Mouse (Mus musculus): ENCODE measurements around the gene Rnaseh2a. TPM values are rescaled to one million over a fixed set of nuclear protein-coding genes. Genes with fewer than 3 reads are reported as not detected.
A peak's percentile ranks its signal among the peaks of the same experiment; 100 is the strongest.

Rnaseh2a gene
- total and polyA plus RNA-seq, 2 experiments = 17.1 to 28.3 TPM

DNA sequence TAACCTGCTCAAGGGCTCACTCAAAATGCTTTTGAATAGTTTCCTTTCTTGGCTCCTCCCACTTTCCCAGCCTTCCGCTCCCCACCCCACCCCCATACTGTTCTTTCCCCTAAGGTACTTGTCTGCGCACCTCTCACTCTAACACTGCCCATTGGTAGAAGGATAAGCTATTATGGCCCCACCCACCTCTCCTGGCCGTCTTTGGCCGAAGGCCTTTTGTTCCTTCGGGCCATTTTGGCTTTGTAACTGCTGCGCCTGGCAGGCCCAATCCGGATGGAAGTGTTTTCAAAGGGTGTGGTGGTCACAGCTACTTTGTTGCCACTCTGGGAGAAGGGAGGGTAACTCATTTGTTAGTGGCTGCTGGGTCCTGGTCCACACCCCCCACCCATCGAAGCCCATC, 54.3 kb downstream of the Rnaseh2a start:
- no peak overlapping the region for H3K9ac ChIP-seq (ENCODE audit: low read depth, low read length)
- H3K27me3 ChIP-seq (ENCODE audit: control insufficient read depth, insufficient read depth, low read length) = no peaks in the 10 kb centered on the region
- no peak overlapping the region for H3K27ac ChIP-seq (replicated peaks; ENCODE audit: insufficient read depth, low read depth, low read length)
- TF ChIP-seq POLR2A (IDR thresholded peaks at IDR 0.05; ENCODE audit: extremely low read depth, insufficient read depth, low read length) = no peak
- H3K4me3 ChIP-seq (ENCODE audit: insufficient read depth, low read depth, low read length) = no peak overlapping the region
- H3K79me2 ChIP-seq (ENCODE audit: control insufficient read depth, insufficient read depth, low read length) = no peaks in the 10 kb centered on the region
- 92% methylated on average over 8 of the region's 8 CpGs for WGBS
- peaks cover 8% of the 10 kb centered on the region; the same call in 1 of the 2 replicates for H3K4me1 ChIP-seq (ENCODE audit: control insufficient read depth, insufficient read depth, low read length)
- H3K36me3 ChIP-seq (ENCODE audit: control insufficient read depth, insufficient read depth, low read length) = no peaks in the 10 kb centered on the region
- DNase-seq (ENCODE audit: extremely low read depth, low read depth, low spot score) = no peak

DNA sequence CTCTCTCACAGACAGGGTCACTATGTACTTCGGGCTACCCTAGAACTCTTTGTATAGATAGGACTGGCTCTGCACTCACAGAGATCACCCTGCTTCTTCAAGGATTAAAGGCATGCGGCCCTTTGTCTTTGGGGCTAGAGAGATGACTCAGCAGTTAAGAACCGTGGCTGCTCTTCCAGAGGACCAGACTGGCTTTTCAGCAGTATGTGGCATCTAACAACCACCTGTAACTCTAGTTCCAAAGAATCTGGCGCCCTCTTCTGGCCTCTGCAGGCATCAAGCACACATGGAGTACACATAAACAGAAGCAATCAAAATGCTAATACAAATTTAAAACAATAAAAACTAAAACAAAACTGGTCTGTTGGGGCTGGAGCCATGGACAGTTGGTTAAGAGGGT, 55.6 kb downstream of the Rnaseh2a start:
- peak overlapping the region; percentile 12; the same call in 1 of the 2 replicates for H3K4me3 ChIP-seq (ENCODE audit: insufficient read depth, low read depth, low read length)
- H3K36me3 ChIP-seq (ENCODE audit: control insufficient read depth, insufficient read depth, low read length) = no peaks in the 10 kb centered on the region
- peaks cover 4% of the 10 kb centered on the region; the same call in 1 of the 2 replicates for H3K79me2 ChIP-seq (ENCODE audit: control insufficient read depth, insufficient read depth, low read length)
- peaks cover 11% of the 10 kb centered on the region; the same call in 1 of the 2 replicates for H3K4me1 ChIP-seq (ENCODE audit: control insufficient read depth, insufficient read depth, low read length)
- 28% methylated on average over 4 of the region's 4 CpGs for WGBS
- H3K9ac ChIP-seq (ENCODE audit: low read depth, low read length) = no peak overlapping the region
- no peak overlapping the region for H3K27ac ChIP-seq (replicated peaks; ENCODE audit: insufficient read depth, low read depth, low read length)
- no peak for TF ChIP-seq POLR2A (IDR thresholded peaks at IDR 0.05; ENCODE audit: extremely low read depth, insufficient read depth, low read length)
- TF ChIP-seq CTCF (IDR thresholded peaks at IDR 0.05; ENCODE audit: low read depth, low read length) = peak; percentile 52
- DNase-seq (ENCODE audit: extremely low read depth, low read depth, low spot score) = peak; percentile 65
- no peaks in the 10 kb centered on the region for H3K27me3 ChIP-seq (ENCODE audit: control insufficient read depth, insufficient read depth, low read length)

DNA sequence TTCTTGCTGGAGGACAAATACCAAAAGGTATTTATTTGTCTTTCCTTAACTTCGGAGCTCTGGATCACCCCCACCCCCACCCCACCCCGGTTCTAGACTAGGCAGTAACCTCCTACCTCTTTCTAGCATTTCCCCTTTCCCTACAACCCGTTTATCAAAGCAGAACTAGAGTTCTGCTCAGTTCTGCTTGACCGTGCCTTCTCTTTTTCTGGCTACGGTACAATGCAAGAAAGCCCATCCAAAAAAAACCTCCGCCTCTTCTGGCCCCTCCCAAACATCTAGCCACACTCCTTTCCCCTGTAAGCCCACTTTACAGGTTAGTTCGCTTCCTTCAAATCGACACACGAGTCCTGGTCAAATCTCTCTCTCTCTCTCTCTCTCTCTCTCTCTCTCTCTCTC, 56.1 kb downstream of the Rnaseh2a start:
- peak overlapping the region; percentile 60 for H3K27ac ChIP-seq (replicated peaks; ENCODE audit: insufficient read depth, low read depth, low read length)

DNA sequence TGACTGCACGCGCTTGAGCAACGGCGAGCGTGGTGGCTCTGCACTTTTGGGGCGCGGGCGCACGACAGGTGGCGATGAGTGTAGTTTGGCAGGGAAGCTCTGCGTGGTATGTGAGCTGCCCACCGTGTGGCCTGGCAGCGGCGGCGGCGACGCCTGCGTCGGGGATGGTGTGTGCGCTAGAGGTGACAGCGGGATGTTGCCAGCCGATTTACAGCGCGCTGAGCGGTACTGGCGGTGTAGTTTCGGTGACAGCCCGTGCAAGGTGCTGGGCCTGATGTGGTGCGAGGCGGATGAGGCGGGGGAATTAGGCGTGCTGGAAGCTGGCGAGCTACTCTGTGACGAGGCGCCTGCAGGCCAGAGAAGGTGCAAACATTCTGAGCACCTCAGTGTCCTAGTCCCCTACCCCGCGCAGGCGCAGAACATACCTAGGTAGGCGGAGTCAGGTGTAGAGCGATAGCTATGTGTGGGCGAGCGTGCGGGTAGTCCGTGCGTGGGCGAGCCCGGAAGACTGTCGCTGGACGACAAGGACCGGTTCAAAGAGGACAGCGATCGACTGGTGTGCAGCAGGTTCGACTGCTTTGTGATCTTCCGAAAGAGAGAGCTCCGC, 56.6 kb downstream of the Rnaseh2a start:
- 3% methylated on average over 55 of the region's 55 CpGs for WGBS
- H3K4me3 ChIP-seq (ENCODE audit: insufficient read depth, low read depth, low read length) = peak overlapping the region; percentile 55
- peaks cover 4% of the 10 kb centered on the region; the same call in 1 of the 2 replicates for H3K79me2 ChIP-seq (ENCODE audit: control insufficient read depth, insufficient read depth, low read length)
- H3K27ac ChIP-seq (replicated peaks; ENCODE audit: insufficient read depth, low read depth, low read length) = peak overlapping the region; percentile 60
- H3K9ac ChIP-seq (ENCODE audit: low read depth, low read length) = peak overlapping the region; percentile 65
- DNase-seq (ENCODE audit: extremely low read depth, low read depth, low spot score) = peak; percentile 86
- no peaks in the 10 kb centered on the region for H3K27me3 ChIP-seq (ENCODE audit: control insufficient read depth, insufficient read depth, low read length)
- peaks cover 11% of the 10 kb centered on the region; the same call in 1 of the 2 replicates for H3K4me1 ChIP-seq (ENCODE audit: control insufficient read depth, insufficient read depth, low read length)
- TF ChIP-seq POLR2A (IDR thresholded peaks at IDR 0.05; ENCODE audit: extremely low read depth, insufficient read depth, low read length) (peak; percentile 51; the same call in 1 of the 2 replicates), CTCF (IDR thresholded peaks at IDR 0.05; ENCODE audit: low read depth, low read length) (no peak)
- H3K36me3 ChIP-seq (ENCODE audit: control insufficient read depth, insufficient read depth, low read length) = no peaks in the 10 kb centered on the region

More for the DNA sequence above, 56.1 kb downstream of the Rnaseh2a start:
- TF ChIP-seq CTCF (IDR thresholded peaks at IDR 0.05; ENCODE audit: low read depth, low read length) = no peak
- no peak for TF ChIP-seq POLR2A (IDR thresholded peaks at IDR 0.05; ENCODE audit: extremely low read depth, insufficient read depth, low read length)
- Histone ChIP-seq H3K4me3 (ENCODE audit: insufficient read depth, low read depth, low read length) (peak overlapping the region; percentile 55), H3K27me3 (ENCODE audit: control insufficient read depth, insufficient read depth, low read length) (no peaks in the 10 kb centered on the region), H3K79me2 (ENCODE audit: control insufficient read depth, insufficient read depth, low read length) (peaks cover 4% of the 10 kb centered on the region; the same call in 1 of the 2 replicates), H3K4me1 (ENCODE audit: control insufficient read depth, insufficient read depth, low read length) (peaks cover 11% of the 10 kb centered on the region; the same call in 1 of the 2 replicates), H3K9ac (ENCODE audit: low read depth, low read length) (peak overlapping the region; percentile 65), H3K36me3 (ENCODE audit: control insufficient read depth, insufficient read depth, low read length) (no peaks in the 10 kb centered on the region)
- 7% methylated on average over 9 of the region's 9 CpGs for WGBS
- DNase-seq (ENCODE audit: extremely low read depth, low read depth, low spot score) = no peak

DNA sequence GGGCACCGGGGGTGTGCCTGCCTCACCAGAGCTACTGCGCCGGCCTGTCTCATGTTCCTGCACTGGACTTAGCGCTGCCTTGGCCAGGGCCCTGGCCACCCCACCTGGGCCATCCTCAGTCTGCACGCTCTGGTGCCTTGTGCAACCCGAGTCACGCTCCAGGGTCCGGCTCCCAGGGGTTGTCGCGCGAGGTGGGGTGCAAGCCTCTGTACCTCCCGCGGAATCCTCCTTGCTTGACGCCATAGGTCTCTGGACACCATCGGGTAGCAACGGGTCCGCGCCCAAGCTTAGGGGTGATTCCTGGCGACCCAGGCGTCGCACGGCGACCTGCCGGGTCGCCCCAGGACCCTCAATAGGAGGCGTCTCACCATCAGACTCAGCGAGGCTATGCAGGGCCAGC, 57.2 kb downstream of the Rnaseh2a start:
- H3K9ac ChIP-seq (ENCODE audit: low read depth, low read length) = no peak overlapping the region; the same call in 1 of the 2 replicates
- H3K4me3 ChIP-seq (ENCODE audit: insufficient read depth, low read depth, low read length) = peak overlapping the region; percentile 55; the same call in 1 of the 2 replicates
- TF ChIP-seq CTCF (IDR thresholded peaks at IDR 0.05; ENCODE audit: low read depth, low read length) (no peak), POLR2A (IDR thresholded peaks at IDR 0.05; ENCODE audit: extremely low read depth, insufficient read depth, low read length) (no peak)
- no peaks in the 10 kb centered on the region for H3K36me3 ChIP-seq (ENCODE audit: control insufficient read depth, insufficient read depth, low read length)
- DNase-seq (ENCODE audit: extremely low read depth, low read depth, low spot score) = no peak
- no peaks in the 10 kb centered on the region for H3K27me3 ChIP-seq (ENCODE audit: control insufficient read depth, insufficient read depth, low read length)
- H3K4me1 ChIP-seq (ENCODE audit: control insufficient read depth, insufficient read depth, low read length) = peaks cover 11% of the 10 kb centered on the region; the same call in 1 of the 2 replicates
- WGBS = 57% methylated on average over 27 of the region's 27 CpGs
- no peak overlapping the region for H3K27ac ChIP-seq (replicated peaks; ENCODE audit: insufficient read depth, low read depth, low read length)
- H3K79me2 ChIP-seq (ENCODE audit: control insufficient read depth, insufficient read depth, low read length) = peaks cover 4% of the 10 kb centered on the region; the same call in 1 of the 2 replicates

DNA sequence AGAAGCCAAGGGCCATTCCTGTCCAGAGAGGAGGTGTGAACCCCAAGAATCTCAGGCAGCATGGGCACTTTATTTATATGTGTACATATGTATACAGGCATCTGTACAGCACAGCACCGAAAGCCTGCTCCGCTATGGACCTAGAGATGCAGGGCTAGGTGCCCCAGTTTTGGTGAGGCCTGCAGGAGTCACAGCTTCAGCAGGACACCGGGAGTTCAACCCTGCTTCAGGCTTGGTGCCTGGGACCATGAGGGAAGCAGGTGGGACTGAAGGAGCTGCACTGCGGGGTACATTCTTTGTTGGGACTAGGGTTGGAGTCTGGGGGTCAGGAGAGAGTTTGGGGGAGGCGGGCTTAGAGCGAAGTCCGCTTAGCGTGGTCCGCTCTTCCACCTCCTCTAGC, 57.7 kb downstream of the Rnaseh2a start:
- Histone ChIP-seq H3K4me1 (ENCODE audit: control insufficient read depth, insufficient read depth, low read length) (peaks cover 11% of the 10 kb centered on the region; the same call in 1 of the 2 replicates), H3K4me3 (ENCODE audit: insufficient read depth, low read depth, low read length) (no peak overlapping the region), H3K36me3 (ENCODE audit: control insufficient read depth, insufficient read depth, low read length) (no peaks in the 10 kb centered on the region), H3K27ac (replicated peaks; ENCODE audit: insufficient read depth, low read depth, low read length) (no peak overlapping the region), H3K27me3 (ENCODE audit: control insufficient read depth, insufficient read depth, low read length) (no peaks in the 10 kb centered on the region), H3K9ac (ENCODE audit: low read depth, low read length) (no peak overlapping the region), H3K79me2 (ENCODE audit: control insufficient read depth, insufficient read depth, low read length) (peaks cover 4% of the 10 kb centered on the region; the same call in 1 of the 2 replicates)
- TF ChIP-seq POLR2A (IDR thresholded peaks at IDR 0.05; ENCODE audit: extremely low read depth, insufficient read depth, low read length) = no peak
- no peak for TF ChIP-seq CTCF (IDR thresholded peaks at IDR 0.05; ENCODE audit: low read depth, low read length)
- no peak for DNase-seq (ENCODE audit: extremely low read depth, low read depth, low spot score)
- 95% methylated on average over 9 of the region's 9 CpGs for WGBS
